Mouse (Mus musculus) megakaryocyte, adult 5-6 weeks (primary cell): ENCODE results near the gene Foxp1. TPM values are rescaled to one million over a fixed set of nuclear protein-coding genes. Genes with fewer than 3 reads are reported as not detected.
A peak's percentile ranks its signal among the peaks of the same experiment; 100 is the strongest.

Experiments
- ATAC-seq: 2 replicates; pipeline ENCODE4 v1.8.0; 2016; ENCODE audit warnings: mild to moderate bottlenecking, inconsistent platforms; ENCODE audit not compliant: poor library complexity, severe bottlenecking
- total RNA-seq, 2 experiments: library from RNA; stranded (forward) in 1 of 2; stranded (reverse) in 1 of 2; fragments of 153-499, 151-499 nt in 1 of 2; fragments of 221-1000, 200-1000 nt in 1 of 2; gene quantifications; 2 replicates each; pipeline versions ENCODE4 v1.2.3 to v1.2.4; 2015 to 2017

The Foxp1 gene
- total RNA-seq, 2 experiments from 2014 or later = 59.5 to 85.2 TPM

- peak; percentile 41 for ATAC-seq
Observed at GRCm38 (mm10) chr6:99401211-99401610, 121.3 kb downstream of the Foxp1 start.

GRCm38 (mm10) chr6:99395745-99396144, 126.8 kb downstream of the Foxp1 start:
- ATAC-seq = no peak

- ATAC-seq = no peak
Observed at GRCm38 (mm10) chr6:99394801-99395200, 127.7 kb downstream of the Foxp1 start.

GRCm38 (mm10) chr6:99392484-99392883, 130.0 kb downstream of the Foxp1 start:
- ATAC-seq = peak; percentile 38

GRCm38 (mm10) chr6:99388741-99389675, 133.5 kb downstream of the Foxp1 start:
- ATAC-seq = peak; percentile 83

- ATAC-seq = no peak
Observed at GRCm38 (mm10) chr6:99388023-99388422, 134.5 kb downstream of the Foxp1 start.

- 0 out of 2 replicates have a peak, but pooled peaks have one; percentile 9 for ATAC-seq
Observed at GRCm38 (mm10) chr6:99385059-99385604, 137.4 kb downstream of the Foxp1 start.

GRCm38 (mm10) chr6:99383846-99384472, 138.6 kb downstream of the Foxp1 start:
- ATAC-seq = no peak

- ATAC-seq = peak; percentile 16; the same call in 1 of the 2 replicates
Observed at GRCm38 (mm10) chr6:99380146-99380545, 142.4 kb downstream of the Foxp1 start.

- no peak for ATAC-seq
Observed at GRCm38 (mm10) chr6:99378997-99379710, 143.4 kb downstream of the Foxp1 start.

GRCm38 (mm10) chr6:99377716-99378115, 144.8 kb downstream of the Foxp1 start:
- no peak for ATAC-seq

GRCm38 (mm10) chr6:99377131-99377530, 145.4 kb downstream of the Foxp1 start:
- ATAC-seq = no peak

- ATAC-seq = no peak
Observed at GRCm38 (mm10) chr6:99376721-99377120, 145.8 kb downstream of the Foxp1 start.

- peak; percentile 65 for ATAC-seq
Observed at GRCm38 (mm10) chr6:99375865-99376264, 146.7 kb downstream of the Foxp1 start.

GRCm38 (mm10) chr6:99375376-99375775, 147.1 kb downstream of the Foxp1 start:
- ATAC-seq = peak; percentile 49

GRCm38 (mm10) chr6:99374448-99375271, 147.9 kb downstream of the Foxp1 start:
- ATAC-seq = peak; percentile 16; the same call in 1 of the 2 replicates

- ATAC-seq = 0 out of 2 replicates have a peak, but pooled peaks have one; percentile 5
Observed at GRCm38 (mm10) chr6:99372427-99372826, 150.1 kb downstream of the Foxp1 start.

- no peak for ATAC-seq
Observed at GRCm38 (mm10) chr6:99372016-99372415, 150.5 kb downstream of the Foxp1 start.

- no peak for ATAC-seq
Observed at GRCm38 (mm10) chr6:99369931-99370330, 152.6 kb downstream of the Foxp1 start.

- no peak for ATAC-seq
Observed at GRCm38 (mm10) chr6:99369156-99369555, 153.4 kb downstream of the Foxp1 start.
